Mouse (Mus musculus) liver, embryonic 11.5 days (tissue): Measurements from ENCODE around the gene Fgf16. TPM values are rescaled to one million over a fixed set of nuclear protein-coding genes. Genes with fewer than 3 reads are reported as not detected.

Experiments
- ATAC-seq: fragments of 200-750 bp; cut with Nextera tagmentation; replicated peaks from 2 replicates; pipeline ENCODE4 v1.8.0; 2017; ENCODE audit warnings: moderate number of reproducible peaks, mild to moderate bottlenecking, moderate TSS enrichment, moderate library complexity; ENCODE audit not compliant: low FRiP score
- DNase-seq: peaks from one replicate; pipeline ENCODE4 v3.0.0-alpha.2; 2017; ENCODE audit warnings: low spot score
- H3K27ac ChIP-seq: fragments of 300-500 bp; sonication (generic); 2 replicates; pipeline ENCODE4 v1.5.1; 2014; ENCODE audit warnings: mild to moderate bottlenecking, low read depth, low read length, control low read depth
- H3K27me3 ChIP-seq: fragments of 300-500 bp; sonication (generic); replicated peaks from 2 replicates; pipeline ENCODE4 v1.6.1; 2014; ENCODE audit warnings: low read length, mixed read lengths; ENCODE audit not compliant: control insufficient read depth, insufficient read depth
- H3K36me3 ChIP-seq: fragments of 300-500 bp; sonication (generic); 2 replicates; pipeline ENCODE4 v1.6.1; 2014; ENCODE audit warnings: mild to moderate bottlenecking, low read length, moderate library complexity, mixed read lengths; ENCODE audit not compliant: control insufficient read depth, insufficient read depth
- H3K4me1 ChIP-seq: fragments of 300-500 bp; sonication (generic); replicated peaks from 2 replicates; pipeline ENCODE4 v1.6.1; 2014; ENCODE audit warnings: low read length, mixed read lengths; ENCODE audit not compliant: control insufficient read depth, insufficient read depth
- H3K4me2 ChIP-seq: fragments of 300-500 bp; sonication (generic); 2 replicates; pipeline ENCODE4 v1.6.1; 2014; ENCODE audit warnings: mild to moderate bottlenecking, control low read depth, moderate library complexity
- H3K4me3 ChIP-seq: fragments of 300-500 bp; sonication (generic); 2 replicates; pipeline ENCODE4 v1.5.1; 2014; ENCODE audit warnings: low read depth, low read length, control low read depth
- H3K9ac ChIP-seq: fragments of 300-500 bp; sonication (generic); 2 replicates; pipeline ENCODE4 v1.6.1; 2014; ENCODE audit warnings: low read depth, low read length, control low read depth
- H3K9me3 ChIP-seq: fragments of 300-500 bp; sonication (generic); 2 replicates; pipeline ENCODE4 v1.6.1; 2016; ENCODE audit warnings: low read length, inconsistent platforms, mixed read lengths; ENCODE audit not compliant: control insufficient read depth
- WGBS: fragments of 180-500 bp; shearing (Covaris S2); extraction: QIAGEN DNeasy Blood & Tissue Kit; methylation state at CpG from one replicate; pipeline ENCODE4 v1.1.7; 2014; 5-methylcytosine and 5-hydroxymethylcytosine counted together
- polyA plus RNA-seq: library from polyadenylated mRNA; unstranded; fragments of >200 nt; fragmentation: Nextera tagmentation; extraction: Ambion mirVana; gene quantifications from 2 replicates; pipeline ENCODE4 v1.2.1, GENCODE M21; 2014

The Fgf16 gene
- polyA plus RNA-seq, 1 experiment from 2014 or later, result not detected

- Histone ChIP-seq H3K9me3 (no peaks in the 10 kb centered on the region), H3K36me3 (no peaks in the 10 kb centered on the region), H3K4me1 (no peaks in the 10 kb centered on the region; the same call in 1 of the 2 replicates), H3K27ac (no peak overlapping the region), H3K4me2 (peak overlapping the region; percentile 61), H3K9ac (no peak overlapping the region), H3K4me3 (peak overlapping the region; percentile 37), H3K27me3 (peaks cover 57% of the 10 kb centered on the region)
- 16% methylated on average over 30 of the region's 36 CpGs for WGBS
- ATAC-seq (no peak), DNase-seq (peak; percentile 32)
Observed at GRCm38 (mm10) chrX:105765005-105765706, 1.1 kb downstream of the Fgf16 start.

DNA sequence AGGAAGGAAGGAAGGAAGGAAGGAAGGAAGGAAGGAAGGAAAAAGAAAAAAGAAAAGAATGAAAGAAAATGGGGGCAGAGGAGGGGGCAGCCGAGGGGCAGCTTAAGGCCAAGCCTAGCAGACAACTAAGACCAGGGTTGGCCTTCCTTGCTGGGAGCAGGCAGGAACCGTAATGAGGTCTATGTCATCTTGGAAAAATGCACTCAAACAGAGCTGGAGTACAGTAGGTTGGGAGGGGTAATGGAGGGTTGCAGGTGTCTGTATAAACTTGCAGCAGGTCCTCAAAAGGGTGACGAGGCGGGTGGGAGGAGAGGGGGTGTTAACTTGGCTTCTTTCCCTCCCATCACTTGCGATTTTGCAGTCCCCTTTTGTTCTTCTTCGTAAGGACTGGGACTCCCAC is 1.9 kb downstream of the Fgf16 start:
- Histone ChIP-seq H3K9ac (no peak overlapping the region), H3K4me3 (no peak overlapping the region), H3K4me2 (no peak overlapping the region), H3K4me1 (no peaks in the 10 kb centered on the region; the same call in 1 of the 2 replicates), H3K27ac (no peak overlapping the region), H3K27me3 (peaks cover 58% of the 10 kb centered on the region), H3K9me3 (no peaks in the 10 kb centered on the region), H3K36me3 (no peaks in the 10 kb centered on the region)
- ATAC-seq (no peak), DNase-seq (no peak)
- WGBS, result 28% methylated on average over 6 of the region's 6 CpGs

DNA sequence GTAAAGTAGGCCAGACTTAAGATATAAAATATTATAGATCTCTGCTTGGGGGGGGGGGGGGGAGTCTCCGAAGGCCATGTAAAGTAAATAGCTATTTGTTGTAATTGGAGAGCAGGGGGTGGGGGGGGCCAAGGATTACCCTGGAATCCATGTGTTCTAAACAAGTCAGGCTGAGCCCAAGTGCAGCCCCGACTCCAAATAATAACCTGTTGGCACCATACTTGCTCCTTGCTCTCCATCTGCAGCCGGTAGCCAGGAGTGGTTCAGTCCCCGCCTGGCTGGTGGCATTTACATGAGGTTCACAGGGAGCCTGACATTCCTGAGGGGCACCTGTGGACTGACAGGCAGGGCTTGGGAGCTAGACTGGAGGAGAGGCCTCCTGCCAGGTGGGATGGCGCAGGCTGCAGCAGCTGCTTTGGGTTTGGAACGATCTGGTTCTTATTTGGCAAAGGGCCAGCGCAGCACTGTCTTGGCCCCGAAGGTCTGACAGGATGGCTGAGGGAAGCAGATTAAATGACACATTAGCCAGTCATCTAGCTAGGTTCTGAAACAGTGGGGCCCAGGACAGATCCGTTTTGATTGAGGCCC is 3.2 kb downstream of the Fgf16 start:
- H3K27ac ChIP-seq, result no peak overlapping the region
- H3K36me3 ChIP-seq, result no peaks in the 10 kb centered on the region
- no peak overlapping the region for H3K4me2 ChIP-seq
- no peak overlapping the region for H3K4me3 ChIP-seq
- H3K9ac ChIP-seq, result no peak overlapping the region
- H3K27me3 ChIP-seq, result peaks cover 52% of the 10 kb centered on the region
- 38% methylated on average over 9 of the region's 9 CpGs for WGBS
- no peaks in the 10 kb centered on the region; the same call in 1 of the 2 replicates for H3K4me1 ChIP-seq
- H3K9me3 ChIP-seq, result no peaks in the 10 kb centered on the region
- ATAC-seq (no peak), DNase-seq (no peak)

GRCm38 (mm10) chrX:105767932-105768331 is 3.9 kb downstream of the Fgf16 start:
- Histone ChIP-seq H3K4me2 (no peak overlapping the region), H3K4me3 (no peak overlapping the region), H3K27ac (no peak overlapping the region), H3K4me1 (no peaks in the 10 kb centered on the region; the same call in 1 of the 2 replicates), H3K9ac (no peak overlapping the region), H3K27me3 (peaks cover 46% of the 10 kb centered on the region), H3K36me3 (no peaks in the 10 kb centered on the region), H3K9me3 (no peaks in the 10 kb centered on the region)
- DNase-seq, result no peak
- ATAC-seq, result no peak
- WGBS, result 75% methylated on average over 3 of the region's 3 CpGs

DNA sequence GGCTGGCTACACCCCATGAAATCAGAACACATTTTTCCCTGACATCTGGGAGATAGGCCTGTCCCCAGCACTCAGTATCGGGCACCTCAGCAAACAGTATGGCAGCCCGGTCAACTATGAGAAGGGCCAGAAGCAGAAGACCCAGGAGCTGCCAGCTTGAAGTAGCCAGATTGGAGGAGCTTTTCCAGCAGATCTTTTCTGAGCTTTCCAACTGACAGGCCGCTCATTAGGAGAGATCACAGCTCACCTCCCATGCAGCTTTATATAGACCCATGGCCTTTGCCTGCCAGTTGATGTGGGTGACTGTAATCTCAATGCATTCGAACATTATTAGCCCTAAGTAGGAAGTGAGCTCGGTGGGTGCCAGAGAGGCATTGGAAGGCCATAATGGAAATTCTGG is 9.2 kb downstream of the Fgf16 start:
- 86% methylated on average over 5 of the region's 5 CpGs for WGBS
- no peak for ATAC-seq
- no peaks in the 10 kb centered on the region for H3K36me3 ChIP-seq
- peaks cover 4% of the 10 kb centered on the region; the same call in 1 of the 2 replicates for H3K27me3 ChIP-seq
- no peak overlapping the region for H3K9ac ChIP-seq
- H3K27ac ChIP-seq, result no peak overlapping the region
- H3K9me3 ChIP-seq, result no peaks in the 10 kb centered on the region
- H3K4me3 ChIP-seq, result no peak overlapping the region
- H3K4me2 ChIP-seq, result no peak overlapping the region
- DNase-seq, result no peak
- H3K4me1 ChIP-seq, result no peaks in the 10 kb centered on the region

DNA sequence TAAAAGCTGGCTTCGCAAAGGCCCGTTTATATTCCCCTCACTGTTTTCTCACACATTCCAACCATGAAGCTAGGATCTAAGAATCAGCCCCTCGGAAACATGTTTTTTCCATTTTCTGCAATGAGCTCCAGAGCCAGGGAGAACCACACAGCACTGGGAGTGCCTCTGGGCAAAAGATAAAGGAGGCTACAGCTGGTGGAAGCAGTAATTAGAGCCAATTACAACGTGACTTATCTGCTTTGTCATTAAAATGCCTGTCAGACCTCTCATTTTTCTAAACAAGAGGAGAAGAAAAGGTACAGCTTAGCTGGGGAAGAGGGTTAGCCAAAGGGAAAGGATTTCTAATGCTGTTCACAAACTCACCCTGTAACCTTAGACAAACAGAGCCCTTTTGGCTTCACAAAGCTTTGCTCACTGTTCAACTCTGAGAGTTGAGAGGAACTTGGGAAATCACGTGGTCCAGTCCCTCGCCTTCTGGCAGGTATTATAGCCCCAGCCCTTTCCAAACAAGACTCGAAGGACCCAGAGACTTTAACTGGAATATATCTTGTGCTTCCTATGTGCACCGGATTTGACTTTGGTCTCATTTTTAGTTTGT is 30.8 kb downstream of the Fgf16 start:
- no peak overlapping the region for H3K4me2 ChIP-seq
- DNase-seq (no peak), ATAC-seq (no peak)
- H3K27me3 ChIP-seq, result no peaks in the 10 kb centered on the region
- no peak overlapping the region for H3K9ac ChIP-seq
- no peaks in the 10 kb centered on the region for H3K9me3 ChIP-seq
- H3K27ac ChIP-seq, result no peak overlapping the region
- 69% methylated on average over 8 of the region's 8 CpGs for WGBS
- H3K4me3 ChIP-seq, result no peak overlapping the region
- no peaks in the 10 kb centered on the region; the same call in 1 of the 2 replicates for H3K36me3 ChIP-seq
- H3K4me1 ChIP-seq, result no peaks in the 10 kb centered on the region

GRCm38 (mm10) chrX:105824462-105824861 is 60.4 kb downstream of the Fgf16 start:
- Histone ChIP-seq H3K36me3 (no peaks in the 10 kb centered on the region; the same call in 1 of the 2 replicates), H3K27me3 (no peaks in the 10 kb centered on the region), H3K9me3 (no peaks in the 10 kb centered on the region), H3K4me3 (no peak overlapping the region), H3K9ac (no peak overlapping the region), H3K4me2 (no peak overlapping the region), H3K4me1 (no peaks in the 10 kb centered on the region), H3K27ac (no peak overlapping the region)
- 65% methylated on average over 5 of the region's 5 CpGs for WGBS
- DNase-seq (no peak), ATAC-seq (no peak)
